Mouse (Mus musculus) neural tube, embryonic 11.5 days (tissue): ENCODE data around the gene Rnf225. TPM values are rescaled to one million over a fixed set of nuclear protein-coding genes. Genes with fewer than 3 reads are reported as not detected.

Experiments used
- polyA plus RNA-seq: library from polyadenylated mRNA; unstranded; fragments of >200 nt; fragmentation: Nextera tagmentation; extraction: Ambion mirVana; gene quantifications from 2 replicates; pipeline ENCODE4 v1.2.1, GENCODE M21; 2014

Rnf225 gene
- polyA plus RNA-seq, 1 experiment from 2014 or later = 0.61 TPM

Other genes starting within 250 kb of the Rnf225 start
- gene Vmn2r55, start 242.4 kb upstream of the Rnf225 start, polyA plus RNA-seq = not detected in 2 replicates
- gene Vmn2r56, start 192.4 kb upstream of the Rnf225 start, polyA plus RNA-seq = 0.03 TPM in 1 of 2 replicates, not detected in the other
- gene Zscan18, start 123.8 kb upstream of the Rnf225 start, polyA plus RNA-seq = 12.5 and 13.9 TPM in 2 replicates
- gene Zfp329, start 108.6 kb upstream of the Rnf225 start, polyA plus RNA-seq = 19.2 and 19.9 TPM in 2 replicates
- 29.4 and 32.7 TPM in 2 replicates for gene Zfp110, start 92.7 kb upstream of the Rnf225 start, polyA plus RNA-seq
- gene Zfp128, start 46.2 kb upstream of the Rnf225 start, polyA plus RNA-seq = 7.0 and 8.1 TPM in 2 replicates
- gene Zscan22, start 29.6 kb upstream of the Rnf225 start, polyA plus RNA-seq = 18.3 and 19.7 TPM in 2 replicates
- gene Rps5, start 5.1 kb upstream of the Rnf225 start, polyA plus RNA-seq = 910 and 930 TPM in 2 replicates
- 9.8 and 10.3 TPM in 2 replicates for gene Zfp324, start 38.4 kb downstream of the Rnf225 start, polyA plus RNA-seq
- 7.1 and 8.2 TPM in 2 replicates for gene Zfp446, start 50.4 kb downstream of the Rnf225 start, polyA plus RNA-seq
- not detected in 2 replicates for gene Slc27a5, start 70.8 kb downstream of the Rnf225 start, polyA plus RNA-seq
- gene Trim28, start 71.7 kb downstream of the Rnf225 start, polyA plus RNA-seq = 512 and 523 TPM in 2 replicates
- gene Zbtb45, start 82.6 kb downstream of the Rnf225 start, polyA plus RNA-seq = 30.7 and 33.5 TPM in 2 replicates
- 120 and 126 TPM in 2 replicates for gene Chmp2a, start 107.4 kb downstream of the Rnf225 start, polyA plus RNA-seq
- gene Ube2m, start 110.9 kb downstream of the Rnf225 start, polyA plus RNA-seq = 189 and 194 TPM in 2 replicates
- gene Mzf1, start 127.3 kb downstream of the Rnf225 start, polyA plus RNA-seq = 1.7 and 2.2 TPM in 2 replicates
- not detected in 2 replicates for gene Vmn1r85, start 167.8 kb downstream of the Rnf225 start, polyA plus RNA-seq
- not detected in 2 replicates for gene Vmn1r86, start 192.5 kb downstream of the Rnf225 start, polyA plus RNA-seq
- not detected in 2 replicates for gene Vmn1r87, start 212.7 kb downstream of the Rnf225 start, polyA plus RNA-seq
- gene Vmn1r88, start 232.2 kb downstream of the Rnf225 start, polyA plus RNA-seq = not detected in 2 replicates